Mouse (Mus musculus): ENCODE results near the gene Pck2. TPM values are rescaled to one million over a fixed set of nuclear protein-coding genes. Genes with fewer than 3 reads are reported as not detected.

Gene Pck2
- total RNA-seq, 2 experiments from 2014 or later = 24.0 to 26.8 TPM

- DNase-seq (ENCODE audit: low spot score in 2 of 2) = peak in 1 of 2 experiments; percentile 34
These were observed 56.1 kb downstream of the Pck2 start for GRCm38 (mm10) chr14:55596036-55596690.

GRCm38 (mm10) chr14:55598521-55599390 lies 58.7 kb downstream of the Pck2 start:
- no peak for DNase-seq (ENCODE audit: low spot score in 2 of 2)

Other genes starting within 250 kb of the Pck2 start
- 10 to 100 TPM; 17.0 to 21.9 TPM for gene Dhrs4, start 61.5 kb upstream of the Pck2 start, total RNA-seq (2021)
- 10 to 100 TPM; 68.3 to 97.6 TPM for gene Carmil3, start 49.6 kb upstream of the Pck2 start, total RNA-seq (2021)
- gene Cpne6, start 29.8 kb upstream of the Pck2 start, total RNA-seq (2021) = 100 to 1,000 TPM; 544 to 545 TPM
- gene Nrl, start 15.3 kb upstream of the Pck2 start, total RNA-seq (2021) = 1 to 10 TPM; 1.5 to 2.2 TPM
- 10 to 100 TPM; 66.9 to 72.3 TPM for gene Dcaf11, start 19.7 kb downstream of the Pck2 start, total RNA-seq (2021)
- 1 to 10 TPM in 1 of 2 experiments, under 1 TPM in 1; 0.98 to 1.1 TPM for gene A730061H03Rik, start 20.1 kb downstream of the Pck2 start, total RNA-seq (2021)
- not detected for gene Fitm1, start 35.4 kb downstream of the Pck2 start, total RNA-seq (2021)
- 10 to 100 TPM; 59.8 to 64.3 TPM for gene Psme1, start 37.9 kb downstream of the Pck2 start, total RNA-seq (2021)
- 10 to 100 TPM; 39.0 to 42.3 TPM for gene Emc9, start 45.0 kb downstream of the Pck2 start, total RNA-seq (2021)
- 10 to 100 TPM; 48.3 to 51.6 TPM for gene Psme2, start 50.8 kb downstream of the Pck2 start, total RNA-seq (2021)
- 10 to 100 TPM; 34.6 to 37.0 TPM for gene Rnf31, start 51.4 kb downstream of the Pck2 start, total RNA-seq (2021)
- 1 to 10 TPM; 8.2 to 8.5 TPM for gene Irf9, start 63.3 kb downstream of the Pck2 start, total RNA-seq (2021)
- 1 to 10 TPM; 2.0 to 2.6 TPM for gene Rec8, start 77.8 kb downstream of the Pck2 start, total RNA-seq (2021)
- gene Ipo4, start 95.7 kb downstream of the Pck2 start, total RNA-seq (2021) = 100 to 1,000 TPM; 120 to 145 TPM
- gene Gm49378, start 97.6 kb downstream of the Pck2 start, total RNA-seq (2021) = 1 to 10 TPM in 1 of 2 experiments, under 1 TPM in 1; 0.18 to 4.2 TPM
- 10 to 100 TPM; 49.0 to 51.1 TPM for gene Tm9sf1, start 103.5 kb downstream of the Pck2 start, total RNA-seq (2021)
- gene Tssk4, start 109.9 kb downstream of the Pck2 start, total RNA-seq (2021) = under 1 TPM; 0.81 to 0.90 TPM
- 10 to 100 TPM; 46.9 to 47.8 TPM for gene Mdp1, start 120.2 kb downstream of the Pck2 start, total RNA-seq (2021)
- gene Gmpr2, start 131.7 kb downstream of the Pck2 start, total RNA-seq (2021) = 10 to 100 TPM; 27.5 to 27.6 TPM
- gene Nedd8, start 131.9 kb downstream of the Pck2 start, total RNA-seq (2021) = 100 to 1,000 TPM; 298 to 325 TPM
- 10 to 100 TPM; 13.9 to 17.0 TPM for gene Tinf2, start 141.6 kb downstream of the Pck2 start, total RNA-seq (2021)
- under 1 TPM in 1 of 2 experiments, not detected in 1; 0.23 TPM for gene Tgm1, start 173.7 kb downstream of the Pck2 start, total RNA-seq (2021)
- 10 to 100 TPM; 41.4 to 41.8 TPM for gene Rabggta, start 182.0 kb downstream of the Pck2 start, total RNA-seq (2021)
- gene Dhrs1, start 205.4 kb downstream of the Pck2 start, total RNA-seq (2021) = 100 to 1,000 TPM in 1 of 2 experiments, 10 to 100 TPM in 1; 96.3 to 102 TPM
- gene Nop9, start 205.4 kb downstream of the Pck2 start, total RNA-seq (2021) = 10 to 100 TPM; 15.7 to 17.3 TPM
- gene Cideb, start 218.2 kb downstream of the Pck2 start, total RNA-seq (2021) = 1 to 10 TPM in 1 of 2 experiments, under 1 TPM in 1; 0.43 to 1.3 TPM
- under 1 TPM; 0.30 to 0.38 TPM for gene Ltb4r2, start 221.2 kb downstream of the Pck2 start, total RNA-seq (2021)
- gene Ltb4r1, start 225.7 kb downstream of the Pck2 start, total RNA-seq (2021) = under 1 TPM; 0.46 to 0.55 TPM
- gene Adcy4, start 243.8 kb downstream of the Pck2 start, total RNA-seq (2021) = 1 to 10 TPM; 3.9 to 4.2 TPM
- under 1 TPM; 0.37 to 0.43 TPM for gene Ripk3, start 248.6 kb downstream of the Pck2 start, total RNA-seq (2021)

Data from layer of hippocampus, postnatal 14 days (tissue).